Mouse (Mus musculus): Measurements from ENCODE around the gene Erich3.

Erich3 gene

GRCm38 (mm10) chr3:154673326-154673725 lies 9.7 kb downstream of the Erich3 start:
- DNase-seq (ENCODE audit: low spot score in 2 of 2): no peak

- DNase-seq (ENCODE audit: low spot score in 2 of 2): no peak
Observed at GRCm38 (mm10) chr3:154682570-154682969, 18.9 kb downstream of the Erich3 start.

GRCm38 (mm10) chr3:154683667-154684066 lies 20.0 kb downstream of the Erich3 start:
- no peak for DNase-seq (ENCODE audit: low spot score in 2 of 2)

GRCm38 (mm10) chr3:154690260-154690659 lies 26.6 kb downstream of the Erich3 start:
- no peak for DNase-seq (ENCODE audit: low spot score in 2 of 2)

GRCm38 (mm10) chr3:154691897-154692571 lies 28.4 kb downstream of the Erich3 start:
- peak; percentile 90 to 93 for DNase-seq (ENCODE audit: low spot score in 2 of 2)

GRCm38 (mm10) chr3:154692572-154692922 lies 28.9 kb downstream of the Erich3 start:
- no peak for DNase-seq (ENCODE audit: low spot score in 2 of 2)

- no peak for DNase-seq (ENCODE audit: low spot score in 2 of 2)
Observed at GRCm38 (mm10) chr3:154693902-154694301, 30.2 kb downstream of the Erich3 start.

- DNase-seq (ENCODE audit: low spot score in 2 of 2): no peak
Observed at GRCm38 (mm10) chr3:154696611-154697010, 33.0 kb downstream of the Erich3 start.

- DNase-seq (ENCODE audit: low spot score in 2 of 2): no peak
Observed at GRCm38 (mm10) chr3:154698907-154699306, 35.2 kb downstream of the Erich3 start.

- DNase-seq (ENCODE audit: low spot score in 2 of 2): peak in 1 of 2 experiments; percentile 50
Observed at GRCm38 (mm10) chr3:154700296-154700695, 36.6 kb downstream of the Erich3 start.

- no peak for DNase-seq (ENCODE audit: low spot score in 2 of 2)
Observed at GRCm38 (mm10) chr3:154700735-154701134, 37.1 kb downstream of the Erich3 start.

GRCm38 (mm10) chr3:154704755-154705154 lies 41.1 kb downstream of the Erich3 start:
- no peak for DNase-seq (ENCODE audit: low spot score in 2 of 2)

GRCm38 (mm10) chr3:154708150-154708549 lies 44.5 kb downstream of the Erich3 start:
- peak; percentile 42 to 46 for DNase-seq (ENCODE audit: low spot score in 2 of 2)

- DNase-seq (ENCODE audit: low spot score in 2 of 2): no peak
Observed at GRCm38 (mm10) chr3:154723198-154723597, 59.5 kb downstream of the Erich3 start.

GRCm38 (mm10) chr3:154731431-154731830 lies 67.8 kb downstream of the Erich3 start:
- no peak for DNase-seq (ENCODE audit: low spot score in 2 of 2)

GRCm38 (mm10) chr3:154741496-154741895 lies 77.8 kb downstream of the Erich3 start:
- DNase-seq (ENCODE audit: low spot score in 2 of 2): no peak

- DNase-seq (ENCODE audit: low spot score in 2 of 2): no peak
Observed at GRCm38 (mm10) chr3:154742927-154743326, 79.3 kb downstream of the Erich3 start.

GRCm38 (mm10) chr3:154744317-154744716 lies 80.7 kb downstream of the Erich3 start:
- DNase-seq (ENCODE audit: low spot score in 2 of 2): no peak

- DNase-seq (ENCODE audit: low spot score in 2 of 2): no peak
Observed at GRCm38 (mm10) chr3:154754505-154754904, 90.8 kb downstream of the Erich3 start.

GRCm38 (mm10) chr3:154755225-154755624 lies 91.6 kb downstream of the Erich3 start:
- no peak for DNase-seq (ENCODE audit: low spot score in 2 of 2)

GRCm38 (mm10) chr3:154758089-154758488 lies 94.4 kb downstream of the Erich3 start:
- DNase-seq (ENCODE audit: low spot score in 2 of 2): no peak

GRCm38 (mm10) chr3:154761108-154761507 lies 97.4 kb downstream of the Erich3 start:
- no peak for DNase-seq (ENCODE audit: low spot score in 2 of 2)

- DNase-seq (ENCODE audit: low spot score in 2 of 2): no peak
Observed at GRCm38 (mm10) chr3:154763374-154763773, 99.7 kb downstream of the Erich3 start.

GRCm38 (mm10) chr3:154764115-154764514 lies 100.5 kb downstream of the Erich3 start:
- no peak for DNase-seq (ENCODE audit: low spot score in 2 of 2)

Data from right cerebral cortex, adult 2 months (tissue).